Mouse (Mus musculus): ENCODE results near the gene Spata21.
"Not testable (repeated sequence)": the region's sequence is repeated elsewhere in the genome, so short reads cannot be mapped to it uniquely, and the experiment has no call there.

Spata21 gene

DNA sequence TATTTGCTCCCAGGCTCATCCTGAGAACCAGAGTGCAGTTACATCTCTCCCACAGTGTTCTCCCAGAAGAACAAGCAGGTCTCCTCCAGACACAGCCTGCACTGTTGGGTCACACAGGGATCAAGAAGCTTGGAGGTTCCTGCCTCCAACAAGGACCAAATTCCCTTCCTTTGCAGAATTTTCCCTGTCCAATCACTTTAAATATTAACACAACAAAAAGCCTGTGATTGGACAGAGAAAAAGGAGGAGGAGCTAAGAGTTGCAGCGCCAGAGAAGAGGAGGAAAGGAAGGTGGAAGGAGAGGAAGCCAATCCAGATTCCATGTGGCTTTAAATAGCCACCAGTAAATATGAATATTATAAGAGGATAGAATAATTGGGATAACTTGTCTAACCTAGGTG is 34.9 kb downstream of the Spata21 start:
- no peak for DNase-seq (ENCODE audit: extremely low read depth, low read depth, low spot score)

- no peak for DNase-seq (ENCODE audit: extremely low read depth, low read depth, low spot score)
Measured at GRCm38 (mm10) chr4:141129190-141129710, 41.1 kb downstream of the Spata21 start.

GRCm38 (mm10) chr4:141130704-141131342 is 42.7 kb downstream of the Spata21 start:
- peak; percentile 88 for DNase-seq (ENCODE audit: extremely low read depth, low read depth, low spot score)

GRCm38 (mm10) chr4:141131531-141132061 is 43.5 kb downstream of the Spata21 start:
- DNase-seq (ENCODE audit: extremely low read depth, low read depth, low spot score) = no peak

DNA sequence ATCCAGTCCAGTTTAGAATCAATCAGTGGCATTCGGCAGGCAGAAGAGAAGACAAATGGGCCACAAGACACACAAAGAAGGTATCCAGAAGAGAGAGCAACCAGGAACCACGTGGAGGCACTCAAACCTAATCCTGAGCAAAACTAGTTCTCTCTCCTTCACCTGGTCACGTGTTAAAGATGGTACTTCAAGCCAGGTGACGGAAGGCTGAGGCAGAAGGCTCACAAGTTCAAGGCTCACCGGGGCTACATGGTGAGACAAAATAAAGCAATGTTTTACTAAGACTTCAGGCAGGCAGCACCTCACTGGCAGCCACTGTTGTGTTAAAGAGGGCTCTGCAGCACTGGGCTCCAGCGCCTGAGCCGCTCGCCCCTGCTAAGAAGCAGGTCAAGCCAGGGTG is 44.1 kb downstream of the Spata21 start:
- DNase-seq (ENCODE audit: extremely low read depth, low read depth, low spot score) = no peak

DNA sequence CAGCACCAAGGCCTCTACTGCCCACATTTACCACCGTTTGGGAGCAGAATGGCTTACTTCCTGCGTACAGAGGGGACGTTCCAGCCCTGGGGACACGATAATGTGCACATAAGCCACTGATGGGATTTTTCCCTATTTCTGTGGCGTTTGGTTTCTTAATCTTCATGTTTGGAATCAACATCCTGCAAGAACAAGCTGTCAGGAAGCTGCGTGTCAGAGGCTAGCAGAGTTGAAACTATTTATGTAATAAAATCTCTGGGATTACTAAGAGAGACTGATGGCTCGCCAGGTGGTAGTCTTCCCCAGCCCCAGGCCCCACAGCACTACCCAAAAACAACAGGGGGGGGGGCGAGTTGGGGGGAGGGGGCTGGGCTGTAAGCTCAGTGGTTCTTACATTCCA is 45.1 kb downstream of the Spata21 start:
- DNase-seq (ENCODE audit: extremely low read depth, low read depth, low spot score) = no peak

GRCm38 (mm10) chr4:141134031-141134441 is 45.9 kb downstream of the Spata21 start:
- DNase-seq (ENCODE audit: extremely low read depth, low read depth, low spot score) = no peak

GRCm38 (mm10) chr4:141134751-141135530 is 46.8 kb downstream of the Spata21 start:
- no peak for DNase-seq (ENCODE audit: extremely low read depth, low read depth, low spot score)

GRCm38 (mm10) chr4:141136126-141136525 is 48.0 kb downstream of the Spata21 start:
- no peak for DNase-seq (ENCODE audit: extremely low read depth, low read depth, low spot score)

GRCm38 (mm10) chr4:141137740-141138139 is 49.6 kb downstream of the Spata21 start:
- not testable (repeated sequence) for DNase-seq (ENCODE audit: extremely low read depth, low read depth, low spot score)

GRCm38 (mm10) chr4:141138425-141139115 is 50.4 kb downstream of the Spata21 start:
- no peak for DNase-seq (ENCODE audit: extremely low read depth, low read depth, low spot score)

- no peak for DNase-seq (ENCODE audit: extremely low read depth, low read depth, low spot score)
Measured at GRCm38 (mm10) chr4:141139116-141139970, 51.2 kb downstream of the Spata21 start, which contains the start of gene Szrd1. TSS of gene Szrd1 (minus strand) at chr4:141139775.

GRCm38 (mm10) chr4:141140354-141140753 is 52.2 kb downstream of the Spata21 start:
- not testable (repeated sequence) for DNase-seq (ENCODE audit: extremely low read depth, low read depth, low spot score)

GRCm38 (mm10) chr4:141140967-141141366 is 52.8 kb downstream of the Spata21 start:
- DNase-seq (ENCODE audit: extremely low read depth, low read depth, low spot score) = no peak

DNA sequence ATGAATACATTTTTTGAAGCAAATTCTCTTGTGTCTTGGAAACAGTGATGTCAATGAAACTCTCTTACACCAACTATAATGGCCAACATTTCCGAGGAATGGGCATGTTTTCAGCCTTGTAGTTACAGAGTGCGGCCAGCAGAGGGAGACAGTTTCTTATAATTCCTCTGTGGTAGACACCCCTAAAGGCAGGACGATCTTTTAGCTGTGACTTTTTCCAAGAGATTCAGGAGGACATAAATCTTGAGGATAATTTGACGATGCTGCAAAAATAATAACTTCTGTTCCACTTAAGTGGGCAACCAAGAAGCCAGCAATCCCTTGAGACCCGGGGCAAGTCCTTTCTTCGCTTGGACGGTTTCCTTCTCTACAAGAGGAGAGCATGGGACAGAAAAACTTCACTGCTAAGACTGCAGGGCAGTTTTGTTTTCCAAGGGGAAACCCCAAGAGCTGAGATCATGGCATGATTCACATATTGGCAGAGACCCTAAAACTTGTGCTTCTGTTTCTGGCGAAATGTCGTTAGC is 54.2 kb downstream of the Spata21 start:
- no peak for DNase-seq (ENCODE audit: extremely low read depth, low read depth, low spot score)

- not testable (repeated sequence) for DNase-seq (ENCODE audit: extremely low read depth, low read depth, low spot score)
Measured at GRCm38 (mm10) chr4:141145124-141145523, 57.0 kb downstream of the Spata21 start.

- DNase-seq (ENCODE audit: extremely low read depth, low read depth, low spot score) = no peak
Measured at GRCm38 (mm10) chr4:141146491-141147033, 58.4 kb downstream of the Spata21 start.

- no peak for DNase-seq (ENCODE audit: extremely low read depth, low read depth, low spot score)
Measured at GRCm38 (mm10) chr4:141147112-141148008, 59.2 kb downstream of the Spata21 start, which contains the start of gene Fbxo42. TSS of gene Fbxo42 (plus strand) at chr4:141147913.
